Mouse (Mus musculus) frontal cortex, postnatal 14 days (tissue): ENCODE measurements around the gene Anp32b.
A peak's percentile ranks its signal among the peaks of the same experiment; 100 is the strongest.

Experiments used
- DNase-seq, 2 experiments: peaks; one replicate each; pipeline ENCODE4 v3.0.0; 2022; ENCODE audit warnings: low spot score in 2 of 2

Anp32b gene

DNA sequence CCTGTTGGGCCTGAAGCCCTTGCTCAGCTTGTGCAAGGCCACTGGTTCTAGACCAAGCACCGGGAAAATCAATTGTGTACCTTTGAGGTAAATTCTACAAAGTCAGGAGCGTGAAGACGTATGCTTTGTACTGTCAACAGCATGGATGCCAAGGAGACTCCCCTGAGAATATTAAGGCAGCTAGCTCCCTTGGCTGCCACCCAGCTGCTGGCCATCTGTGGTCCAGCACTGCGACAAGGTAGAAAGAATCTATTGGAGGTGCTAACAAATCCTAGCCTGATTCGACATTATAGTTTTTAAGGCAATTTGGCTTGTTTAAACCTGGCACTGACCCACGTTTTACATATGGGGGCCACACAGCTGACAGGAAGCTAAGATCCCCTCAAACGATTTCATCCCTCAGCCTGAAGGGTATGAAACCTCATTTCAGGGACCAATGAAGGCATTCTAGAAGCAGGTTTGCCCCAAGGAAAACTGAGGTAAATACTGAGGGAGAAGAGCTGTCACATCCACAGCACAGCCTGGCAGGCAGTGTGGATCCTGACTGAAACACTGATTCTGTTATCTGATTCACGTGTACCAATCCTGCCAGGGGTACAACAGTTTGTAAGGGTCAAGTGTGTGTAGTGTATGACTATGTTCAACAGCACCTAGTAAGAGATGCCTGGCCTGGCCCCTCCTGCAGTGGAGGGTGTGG, 54.8 kb downstream of the Anp32b start:
- DNase-seq, result no peak

GRCm38 (mm10) chr4:46506801-46507610, 56.3 kb downstream of the Anp32b start:
- DNase-seq, result peak; percentile 89 to 93

- DNase-seq, result peak; percentile 47 to 70
These were observed 57.2 kb downstream of the Anp32b start for GRCm38 (mm10) chr4:46507736-46508460.

DNA sequence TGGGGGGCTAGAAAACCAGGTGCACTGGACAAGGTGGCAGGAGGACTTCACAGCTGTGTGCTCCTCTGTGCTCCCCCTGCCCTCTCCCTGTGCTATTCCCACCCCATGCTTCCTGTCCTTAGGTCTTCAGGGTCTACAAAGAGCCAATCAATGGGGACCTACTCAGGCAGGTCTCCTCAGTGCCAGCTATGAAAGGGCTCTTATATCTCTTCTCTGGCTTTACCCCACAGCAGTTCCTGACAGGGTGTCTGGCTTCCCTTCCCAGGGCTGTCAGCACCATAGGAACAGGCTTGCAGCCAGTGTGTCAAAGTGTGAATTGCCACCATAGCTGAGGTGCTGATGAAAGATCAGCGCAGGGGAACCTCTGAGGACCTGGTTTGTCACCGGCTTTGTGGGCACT, 69.8 kb downstream of the Anp32b start:
- no peak for DNase-seq

DNA sequence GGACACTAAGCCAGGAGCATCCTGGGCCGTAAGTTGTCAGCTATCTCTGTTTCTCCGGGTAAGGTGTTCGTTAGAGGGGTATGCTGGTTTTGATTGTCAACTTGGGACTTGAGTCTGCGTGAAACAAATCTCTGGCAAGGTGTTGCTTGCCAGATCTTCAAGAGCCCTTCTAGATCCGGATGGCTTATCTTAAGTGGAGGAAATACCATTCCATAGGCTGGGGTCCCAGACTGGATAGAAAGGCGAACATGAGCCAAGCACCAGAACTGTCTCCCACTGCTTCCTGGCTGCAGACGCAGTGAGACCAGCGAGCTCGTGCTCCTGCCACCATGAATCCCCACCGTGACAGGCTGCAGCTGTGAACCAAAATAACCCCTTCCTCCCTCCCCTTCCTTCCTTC, 70.8 kb downstream of the Anp32b start:
- DNase-seq, result no peak
